Mouse (Mus musculus) heart, embryonic 15.5 days (tissue): Measurements from ENCODE around the gene Cdiptos. TPM values are rescaled to one million over a fixed set of nuclear protein-coding genes. Genes with fewer than 3 reads are reported as not detected.

Source experiments
- ATAC-seq: fragments of 200-750 bp; cut with Nextera tagmentation; replicated peaks from 2 replicates; pipeline ENCODE4 v1.8.0; 2017; ENCODE audit warnings: low read depth, moderate TSS enrichment; ENCODE audit not compliant: insufficient number of reproducible peaks, insufficient read depth, low FRiP score
- H3K27ac ChIP-seq: fragments of 300-500 bp; sonication (generic); 2 replicates; pipeline ENCODE4 v1.5.1; 2015; ENCODE audit warnings: mild to moderate bottlenecking, inconsistent platforms
- H3K27me3 ChIP-seq: fragments of 300-500 bp; sonication (generic); 2 replicates; pipeline ENCODE4 v1.6.1; 2015; ENCODE audit warnings: inconsistent platforms
- H3K36me3 ChIP-seq: fragments of 300-500 bp; sonication (generic); 2 replicates; pipeline ENCODE4 v1.6.1; 2015; ENCODE audit warnings: mild to moderate bottlenecking, inconsistent platforms
- H3K4me1 ChIP-seq: fragments of 300-500 bp; sonication (generic); replicated peaks from 2 replicates; pipeline ENCODE4 v1.6.1; 2015; ENCODE audit warnings: inconsistent platforms
- H3K4me2 ChIP-seq: fragments of 300-500 bp; sonication (generic); 2 replicates; pipeline ENCODE4 v1.6.1; 2015; ENCODE audit warnings: inconsistent platforms, mild to moderate bottlenecking, moderate library complexity
- H3K4me3 ChIP-seq: fragments of 300-500 bp; sonication (generic); 2 replicates; pipeline ENCODE4 v1.5.1; 2015; ENCODE audit warnings: mild to moderate bottlenecking, inconsistent platforms
- H3K9ac ChIP-seq: fragments of 300-500 bp; sonication (generic); 2 replicates; pipeline ENCODE4 v1.6.1; 2015; ENCODE audit warnings: mild to moderate bottlenecking, inconsistent platforms
- H3K9me3 ChIP-seq: fragments of 300-500 bp; sonication (generic); replicated peaks from 2 replicates; pipeline ENCODE4 v1.6.1; 2016; ENCODE audit warnings: inconsistent platforms
- WGBS: fragments of 180-500 bp; shearing (Covaris S2); methylation state at CpG from one replicate; pipeline ENCODE4 v1.1.7; 2015; ENCODE audit warnings: mixed read lengths; 5-methylcytosine and 5-hydroxymethylcytosine counted together
- polyA plus RNA-seq: library from polyadenylated mRNA; unstranded; fragments of >200 nt; fragmentation: Nextera tagmentation; extraction: Ambion mirVana; gene quantifications from 2 replicates; pipeline ENCODE4 v1.2.1, GENCODE M21; 2015

Cdiptos gene
- polyA plus RNA-seq, 1 experiment from 2014 or later, result 1.6 TPM

- no peaks in the 10 kb centered on the region for H3K4me1 ChIP-seq
- no peak for ATAC-seq
- no peak overlapping the region for H3K4me3 ChIP-seq
- H3K9ac ChIP-seq, result no peak overlapping the region
- no peaks in the 10 kb centered on the region for H3K27me3 ChIP-seq
- WGBS, result 64% methylated on average over 8 of the region's 8 CpGs
- no peaks in the 10 kb centered on the region for H3K9me3 ChIP-seq
- no peaks in the 10 kb centered on the region for H3K36me3 ChIP-seq
- H3K4me2 ChIP-seq, result no peak overlapping the region
- H3K27ac ChIP-seq, result no peak overlapping the region
Measured at GRCm38 (mm10) chr7:126988816-126989215, 12.9 kb upstream of the Cdiptos start.

DNA sequence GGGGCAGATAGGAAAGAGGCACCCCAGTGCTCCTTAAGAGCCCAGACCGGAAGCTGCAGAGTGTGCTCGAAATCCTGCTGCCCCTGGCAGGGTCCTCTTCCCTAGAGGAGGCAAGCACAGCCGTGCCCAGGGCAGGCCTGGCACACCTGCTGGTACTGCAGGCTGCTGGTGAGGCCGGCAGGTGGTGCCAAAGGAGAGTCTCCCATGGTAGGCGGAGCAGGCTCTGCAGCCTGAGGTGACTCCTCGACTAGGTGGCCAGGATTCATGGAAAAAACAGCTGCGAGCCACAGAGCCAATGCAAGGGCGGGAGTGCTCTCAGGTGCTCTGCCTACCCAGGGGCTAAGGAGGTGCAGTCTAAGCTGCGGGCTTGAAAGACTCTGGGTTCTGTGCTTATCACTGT, 10.4 kb upstream of the Cdiptos start:
- no peak overlapping the region for H3K4me2 ChIP-seq
- H3K4me1 ChIP-seq, result no peaks in the 10 kb centered on the region
- H3K27ac ChIP-seq, result no peak overlapping the region
- H3K27me3 ChIP-seq, result no peaks in the 10 kb centered on the region
- ATAC-seq, result no peak
- H3K9me3 ChIP-seq, result no peaks in the 10 kb centered on the region
- H3K36me3 ChIP-seq, result no peaks in the 10 kb centered on the region
- 41% methylated on average over 9 of the region's 9 CpGs for WGBS
- no peak overlapping the region for H3K4me3 ChIP-seq
- no peak overlapping the region for H3K9ac ChIP-seq

- ATAC-seq, result no peak
- no peaks in the 10 kb centered on the region for H3K9me3 ChIP-seq
- 42% methylated on average over 10 of the region's 10 CpGs for WGBS
- H3K9ac ChIP-seq, result no peak overlapping the region
- H3K4me3 ChIP-seq, result no peak overlapping the region
- peaks cover 7% of the 10 kb centered on the region for H3K36me3 ChIP-seq
- no peaks in the 10 kb centered on the region for H3K27me3 ChIP-seq
- no peaks in the 10 kb centered on the region for H3K4me1 ChIP-seq
- H3K4me2 ChIP-seq, result no peak overlapping the region
- H3K27ac ChIP-seq, result no peak overlapping the region
Measured at GRCm38 (mm10) chr7:126984667-126985444, 9.0 kb upstream of the Cdiptos start.

- Histone ChIP-seq H3K4me2 (no peak overlapping the region), H3K27ac (no peak overlapping the region), H3K9ac (no peak overlapping the region), H3K27me3 (no peaks in the 10 kb centered on the region), H3K36me3 (peaks cover 23% of the 10 kb centered on the region), H3K4me3 (no peak overlapping the region), H3K9me3 (no peaks in the 10 kb centered on the region), H3K4me1 (no peaks in the 10 kb centered on the region)
- 75% methylated on average over 7 of the region's 7 CpGs for WGBS
- ATAC-seq, result no peak
Measured at GRCm38 (mm10) chr7:126983113-126983512, 7.2 kb upstream of the Cdiptos start.

GRCm38 (mm10) chr7:126982054-126982453, 6.2 kb upstream of the Cdiptos start:
- Histone ChIP-seq H3K9me3 (no peaks in the 10 kb centered on the region), H3K4me2 (no peak overlapping the region), H3K27ac (no peak overlapping the region), H3K4me1 (peaks cover 7% of the 10 kb centered on the region), H3K4me3 (no peak overlapping the region), H3K9ac (no peak overlapping the region), H3K36me3 (peaks cover 23% of the 10 kb centered on the region), H3K27me3 (no peaks in the 10 kb centered on the region)
- no peak for ATAC-seq
- 70% methylated on average over 4 of the region's 4 CpGs for WGBS

DNA sequence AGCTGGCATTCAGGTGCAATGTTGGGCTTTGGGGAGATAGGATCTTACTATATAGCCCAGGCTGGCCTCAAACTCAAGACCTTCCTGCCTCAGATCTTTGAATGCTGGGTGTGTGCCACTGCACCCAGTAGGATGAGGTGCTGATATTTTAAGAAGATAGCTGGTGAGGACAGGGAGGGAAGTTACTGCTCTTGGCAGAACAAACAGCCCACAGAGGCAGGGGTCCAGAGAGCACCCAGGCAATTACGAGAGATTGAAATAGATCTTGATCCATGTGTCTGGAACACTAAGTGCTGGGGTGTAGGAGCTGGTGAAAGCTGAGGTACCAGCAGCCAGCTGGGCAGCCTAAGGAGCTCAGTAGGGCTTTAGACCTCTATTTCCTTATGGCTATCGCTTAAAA, 5.7 kb upstream of the Cdiptos start:
- Histone ChIP-seq H3K9ac (no peak overlapping the region), H3K36me3 (peaks cover 23% of the 10 kb centered on the region), H3K27me3 (no peaks in the 10 kb centered on the region), H3K27ac (no peak overlapping the region), H3K4me1 (peaks cover 10% of the 10 kb centered on the region), H3K4me2 (no peak overlapping the region), H3K4me3 (no peak overlapping the region), H3K9me3 (no peaks in the 10 kb centered on the region)
- 83% methylated on average over 2 of the region's 2 CpGs for whole genome bisulfite sequencing
- no peak for ATAC-seq

DNA sequence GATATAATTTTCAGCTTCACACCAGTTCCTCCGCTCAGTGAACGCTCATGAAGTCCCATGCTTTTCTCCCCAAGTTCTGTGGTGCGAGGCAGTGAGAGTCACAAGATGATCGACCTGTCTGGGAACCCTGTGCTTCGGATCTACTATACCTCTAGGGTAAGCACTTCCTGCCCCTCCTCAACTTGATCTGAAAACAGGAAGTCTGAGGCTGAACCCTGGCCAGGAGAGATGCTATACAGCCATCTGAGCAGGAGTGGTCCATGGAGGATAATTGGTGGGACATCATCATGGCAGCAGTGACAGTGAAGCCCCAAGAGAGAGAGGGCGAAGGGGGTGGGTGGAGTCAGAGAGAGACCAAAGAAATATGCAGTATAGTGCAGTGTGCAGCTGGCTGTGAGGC, 2.9 kb upstream of the Cdiptos start:
- Histone ChIP-seq H3K27ac (no peak overlapping the region), H3K4me1 (peaks cover 17% of the 10 kb centered on the region), H3K9me3 (no peaks in the 10 kb centered on the region), H3K4me3 (no peak overlapping the region), H3K9ac (no peak overlapping the region), H3K4me2 (no peak overlapping the region), H3K27me3 (no peaks in the 10 kb centered on the region), H3K36me3 (peaks cover 23% of the 10 kb centered on the region)
- no peak for ATAC-seq
- WGBS, result 82% methylated on average over 6 of the region's 6 CpGs

GRCm38 (mm10) chr7:126976878-126977459, 1.1 kb upstream of the Cdiptos start:
- Histone ChIP-seq H3K27ac (peak overlapping the region; percentile 93), H3K4me2 (peak overlapping the region; percentile 82), H3K4me3 (peak overlapping the region; percentile 94), H3K27me3 (no peaks in the 10 kb centered on the region), H3K9me3 (no peaks in the 10 kb centered on the region), H3K4me1 (peaks cover 17% of the 10 kb centered on the region), H3K36me3 (peaks cover 23% of the 10 kb centered on the region), H3K9ac (peak overlapping the region; percentile 96)
- no peak for ATAC-seq
- WGBS, result 20% methylated on average over 14 of the region's 14 CpGs

GRCm38 (mm10) chr7:126975893-126975949, 177 bp downstream of the Cdiptos start, which contains the start of gene Cdipt:
Gene Cdipt (plus strand): TSS chr7:126975914.
- Histone ChIP-seq H3K9me3 (no peaks in the 10 kb centered on the region), H3K9ac (peak within 1 kb of the TSS; percentile 96)
- WGBS, result 0% methylated on average over 1 of the region's 1 CpGs

GRCm38 (mm10) chr7:126975493-126975892, 405 bp downstream of the Cdiptos start:
- no peak for ATAC-seq
- Histone ChIP-seq H3K27me3 (no peaks in the 10 kb centered on the region), H3K9me3 (no peaks in the 10 kb centered on the region), H3K27ac (peak overlapping the region; percentile 93; the same call in 1 of the 2 replicates), H3K4me3 (peak overlapping the region; percentile 94), H3K4me1 (peaks cover 17% of the 10 kb centered on the region), H3K9ac (peak overlapping the region; percentile 96; the same call in 1 of the 2 replicates), H3K4me2 (peak overlapping the region; percentile 82), H3K36me3 (peaks cover 23% of the 10 kb centered on the region)
- 7% methylated on average over 8 of the region's 8 CpGs for WGBS

More at GRCm38 (mm10) chr7:126975893-126975949, 177 bp downstream of the Cdiptos start, which contains the start of gene Cdipt:
- Histone ChIP-seq H3K4me2 (peak within 1 kb of the TSS; percentile 82), H3K27ac (peak within 1 kb of the TSS; percentile 93), H3K4me1 (peaks cover 17% of the 10 kb centered on the region), H3K4me3 (peak within 1 kb of the TSS; percentile 94), H3K36me3 (peaks cover 23% of the 10 kb centered on the region), H3K27me3 (no peaks in the 10 kb centered on the region)
- no peak for ATAC-seq

DNA sequence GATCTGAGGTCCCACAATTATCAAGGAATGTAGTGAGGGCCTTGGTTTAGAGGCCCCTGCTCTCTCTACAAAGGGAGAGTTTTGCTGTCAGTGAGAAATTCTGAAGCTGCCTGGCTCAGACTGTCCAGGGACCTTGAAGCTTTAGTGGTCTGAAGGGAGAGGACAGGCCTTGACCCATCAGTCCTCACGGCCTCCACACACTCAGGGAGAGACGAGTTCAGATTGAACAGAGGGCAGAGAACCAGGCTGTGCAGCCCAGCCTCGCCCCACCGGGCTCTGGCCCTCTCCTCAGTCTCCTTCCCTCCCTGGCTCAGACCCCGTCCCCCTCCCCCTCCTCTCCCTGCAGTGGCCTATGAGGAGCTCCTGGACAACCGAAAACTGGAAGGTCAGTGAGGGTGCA, 8.5 kb downstream of the Cdiptos start:
- H3K27me3 ChIP-seq, result peaks cover 17% of the 10 kb centered on the region
- ATAC-seq, result no peak
- H3K36me3 ChIP-seq, result no peaks in the 10 kb centered on the region
- H3K27ac ChIP-seq, result no peak overlapping the region
- 58% methylated on average over 6 of the region's 6 CpGs for WGBS
- H3K9ac ChIP-seq, result no peak overlapping the region
- H3K9me3 ChIP-seq, result no peaks in the 10 kb centered on the region
- H3K4me3 ChIP-seq, result no peak overlapping the region
- H3K4me2 ChIP-seq, result no peak overlapping the region
- no peaks in the 10 kb centered on the region; the same call in 1 of the 2 replicates for H3K4me1 ChIP-seq

DNA sequence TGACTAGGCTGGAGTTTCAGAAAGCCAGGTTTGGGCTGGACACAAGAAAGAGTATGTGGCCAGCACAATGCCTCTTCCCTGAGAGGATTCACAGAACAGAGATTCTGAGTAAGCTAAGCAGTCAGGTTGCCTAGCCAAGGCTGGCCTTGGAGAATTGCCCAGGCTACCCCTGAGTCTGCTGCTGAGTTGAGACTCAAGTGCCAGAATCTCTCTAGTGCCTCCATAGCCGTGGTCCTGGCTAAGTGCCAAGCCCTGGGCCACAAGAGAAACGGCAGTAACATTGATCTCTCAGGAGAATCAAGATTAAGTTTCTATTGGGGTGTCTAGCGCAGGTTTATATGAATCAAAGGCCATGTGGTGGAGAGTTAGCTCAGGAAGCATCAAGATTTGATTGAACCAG, 10.3 kb downstream of the Cdiptos start:
- H3K36me3 ChIP-seq, result no peaks in the 10 kb centered on the region
- H3K27me3 ChIP-seq, result peaks cover 21% of the 10 kb centered on the region
- H3K27ac ChIP-seq, result no peak overlapping the region
- no peak overlapping the region for H3K9ac ChIP-seq
- H3K4me2 ChIP-seq, result no peak overlapping the region
- H3K9me3 ChIP-seq, result no peaks in the 10 kb centered on the region
- H3K4me3 ChIP-seq, result no peak overlapping the region
- WGBS, result 43% methylated on average over 3 of the region's 3 CpGs
- no peak for ATAC-seq
- H3K4me1 ChIP-seq, result no peaks in the 10 kb centered on the region; the same call in 1 of the 2 replicates
